Mouse (Mus musculus) skeletal muscle tissue, adult 2 months (tissue): ENCODE results near the gene Kpnb1.

Experiments used
- DNase-seq: peaks from one replicate; pipeline ENCODE4 v3.0.0-alpha.2; 2012; ENCODE audit warnings: low read depth, low spot score

Kpnb1 gene

DNA sequence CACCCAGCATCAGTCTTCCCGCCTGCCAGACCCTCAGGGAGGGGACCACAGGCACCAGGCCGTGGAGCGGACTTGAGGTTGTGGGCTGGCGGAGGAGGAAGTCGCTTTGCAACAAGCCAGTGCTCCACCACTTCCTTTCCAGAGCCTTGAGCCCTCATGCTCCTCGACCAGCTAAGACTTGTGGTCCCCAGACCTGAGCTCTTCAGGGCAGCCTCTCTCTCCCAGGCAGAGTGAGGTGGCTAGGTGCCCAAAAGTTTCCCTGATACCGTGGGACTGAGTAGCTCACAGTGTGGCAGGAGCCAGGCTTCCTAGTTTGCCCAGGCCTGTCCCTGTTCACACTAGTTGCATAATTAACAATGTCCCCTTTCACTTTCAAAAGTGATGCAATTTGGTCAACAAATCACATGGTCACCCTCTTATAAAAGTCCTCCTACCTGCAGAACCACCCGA, 45.5 kb downstream of the Kpnb1 start:
- peak; percentile 34 for DNase-seq

DNA sequence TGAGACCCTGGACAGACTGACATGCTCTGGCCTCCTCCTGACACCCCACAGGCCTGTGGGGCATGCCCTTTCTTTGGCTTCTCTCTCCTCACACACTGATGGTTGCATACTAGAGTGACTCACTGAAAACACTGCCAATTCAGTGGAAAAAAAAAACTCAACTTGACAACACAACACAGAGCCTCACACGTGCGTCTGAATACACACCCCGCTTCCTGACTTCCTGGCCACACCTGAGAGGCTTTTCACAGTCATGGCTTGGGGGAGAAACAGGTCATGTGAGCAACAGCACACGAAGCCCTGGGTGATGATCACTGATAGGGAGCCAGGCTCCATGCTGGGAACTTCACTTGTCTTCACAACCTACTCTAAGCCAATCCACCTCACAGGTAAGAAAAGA, 46.9 kb downstream of the Kpnb1 start:
- DNase-seq: no peak

DNA sequence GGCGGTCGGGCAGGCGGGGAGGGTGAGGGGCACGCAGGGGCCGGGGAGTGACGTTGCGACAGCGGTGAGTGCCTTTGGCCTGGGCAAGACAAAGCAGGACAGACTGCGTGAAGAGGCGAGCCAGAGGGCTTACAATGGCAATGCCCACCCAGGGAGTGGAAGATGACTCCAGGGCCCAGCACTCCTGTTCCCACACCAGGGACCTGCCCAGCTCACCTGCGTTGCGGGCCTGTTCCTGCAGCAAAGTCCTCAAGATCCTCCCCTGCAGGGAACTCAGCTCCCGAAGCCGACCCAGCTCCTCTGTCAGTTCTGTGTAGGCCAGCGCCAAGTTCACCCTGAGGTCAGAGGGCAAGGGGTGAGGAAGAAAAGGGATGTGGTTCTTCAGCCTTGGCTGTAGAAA, 48.4 kb downstream of the Kpnb1 start:
- no peak for DNase-seq

DNA sequence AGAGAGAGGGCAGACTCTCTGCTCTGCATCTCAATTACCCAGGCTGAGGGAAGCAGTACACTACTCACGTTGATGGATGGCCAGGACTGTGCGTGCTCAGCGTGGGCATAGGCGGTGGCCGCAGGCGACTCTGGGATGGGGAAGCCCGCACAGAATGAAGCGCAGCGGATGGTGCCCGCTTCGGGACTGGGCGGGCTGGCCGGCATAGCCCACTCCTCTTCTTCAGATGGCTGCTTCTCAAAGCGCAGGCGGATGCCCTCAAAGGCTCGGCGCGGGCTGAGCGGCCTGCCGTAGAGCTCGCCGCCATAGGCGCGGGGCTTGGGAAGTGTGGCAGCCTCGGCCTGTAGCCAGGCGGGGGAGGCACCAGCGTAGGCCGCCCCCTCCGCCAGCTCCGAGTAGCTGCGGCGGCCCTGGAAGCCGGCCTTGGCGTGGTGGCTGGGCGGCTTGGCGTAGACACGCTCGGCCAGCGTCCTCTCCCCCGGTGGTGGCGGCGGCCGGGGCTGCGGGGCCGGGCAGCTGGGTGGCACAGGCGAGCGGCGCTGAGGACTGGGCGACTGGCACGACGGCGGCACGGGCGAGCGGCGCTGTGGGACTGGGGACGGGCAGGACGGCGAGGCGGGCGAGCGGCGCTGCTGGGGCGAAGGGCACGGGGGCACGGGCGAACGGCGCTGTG, 49.0 kb downstream of the Kpnb1 start:
- no peak for DNase-seq

DNA sequence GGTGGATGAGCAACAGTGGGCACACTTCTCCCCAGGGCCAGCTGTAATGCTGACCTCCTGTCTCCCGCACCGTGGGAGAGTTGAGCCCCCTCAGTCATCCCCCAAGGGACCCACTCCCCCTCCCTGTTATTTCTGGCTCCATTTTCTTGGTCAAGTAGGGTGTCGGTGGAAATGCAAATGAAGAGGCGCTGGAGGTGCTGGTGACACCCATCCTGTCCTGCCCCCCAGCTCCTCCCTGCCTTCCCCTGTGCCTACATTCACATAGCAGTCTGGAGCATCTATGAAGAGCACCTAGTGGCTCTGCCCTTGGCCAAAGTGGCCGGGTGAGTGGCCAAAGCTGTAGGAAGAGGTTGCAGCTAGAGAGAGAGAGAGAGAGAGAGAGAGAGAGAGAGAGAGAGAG, 54.4 kb downstream of the Kpnb1 start:
- DNase-seq: no peak

DNA sequence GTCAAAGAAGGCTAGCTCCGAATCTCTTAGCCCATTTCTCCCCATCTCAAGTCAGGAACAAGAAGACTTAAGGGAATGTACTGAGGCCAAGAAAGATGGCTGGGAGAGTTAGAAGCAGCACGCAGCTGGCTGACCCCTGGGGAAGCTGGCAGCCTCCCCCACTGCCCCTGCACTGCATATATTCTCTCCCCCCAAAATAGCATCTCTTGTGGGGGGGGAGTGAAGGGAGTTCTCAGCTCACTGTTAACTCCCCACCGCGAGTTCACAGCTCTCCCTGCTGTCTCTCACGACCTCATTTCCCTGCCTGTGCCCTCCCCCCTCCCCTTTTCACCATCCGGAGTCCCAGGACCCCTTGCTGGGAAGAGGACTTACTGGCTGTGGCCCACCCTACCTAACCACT, 55.5 kb downstream of the Kpnb1 start:
- DNase-seq: no peak

DNA sequence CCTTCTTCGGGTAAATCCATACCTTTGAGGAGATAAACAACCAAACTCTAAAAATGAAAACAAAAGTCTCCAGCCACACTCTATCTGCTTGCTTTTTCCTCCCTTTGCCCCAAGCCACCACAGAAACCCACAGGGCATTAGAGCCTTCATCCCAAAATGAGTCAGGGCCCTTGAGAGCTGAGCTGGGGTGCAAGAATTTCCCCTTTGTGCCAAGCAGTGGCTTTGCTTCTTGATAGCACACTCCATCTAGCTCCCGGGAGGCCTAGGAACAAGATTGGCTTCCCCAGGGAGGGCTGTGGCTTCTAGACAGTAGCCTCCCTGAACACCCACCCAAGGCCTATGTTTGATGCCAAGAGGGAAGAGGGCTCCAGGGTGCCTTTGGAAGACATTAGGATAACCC, 56.0 kb downstream of the Kpnb1 start:
- DNase-seq: no peak

DNA sequence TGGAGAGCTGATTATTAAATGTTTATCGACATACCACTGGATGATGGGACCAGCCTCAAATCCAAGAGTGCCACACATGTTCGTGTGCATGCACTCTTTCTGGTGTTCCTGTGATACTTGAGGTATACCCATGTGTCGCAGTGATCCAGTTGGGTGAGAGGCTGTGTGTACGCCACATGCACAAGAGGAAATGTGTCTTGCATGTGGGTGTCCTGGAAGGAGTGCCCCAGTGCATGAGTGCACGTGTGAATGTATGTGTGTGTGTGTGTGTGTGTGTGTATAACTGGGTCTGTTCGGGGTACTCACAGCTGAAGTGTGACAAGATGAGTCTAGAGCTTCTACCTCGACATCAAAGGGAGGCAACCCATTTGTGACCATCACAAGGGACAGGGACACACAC, 57.4 kb downstream of the Kpnb1 start:
- DNase-seq: no peak

DNA sequence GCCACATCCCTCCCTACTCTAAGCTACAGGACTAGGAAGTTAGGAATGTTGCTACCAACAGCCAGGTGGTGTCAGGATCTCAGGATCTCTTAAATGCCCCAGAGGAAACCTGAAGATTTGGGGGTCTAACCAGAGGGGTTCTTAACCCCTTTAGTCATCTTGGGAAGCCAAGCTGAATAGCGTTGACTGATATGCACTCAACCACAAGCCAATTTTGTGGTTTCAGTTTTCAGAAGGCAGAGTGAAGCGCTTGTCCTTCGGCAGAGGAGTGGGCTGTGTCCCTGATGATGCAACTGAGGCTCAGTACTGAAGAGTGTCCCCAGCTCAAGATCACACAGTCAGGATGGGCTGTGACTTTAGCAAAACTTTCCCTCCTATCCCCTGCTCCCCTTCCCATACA, 58.7 kb downstream of the Kpnb1 start:
- DNase-seq: no peak

DNA sequence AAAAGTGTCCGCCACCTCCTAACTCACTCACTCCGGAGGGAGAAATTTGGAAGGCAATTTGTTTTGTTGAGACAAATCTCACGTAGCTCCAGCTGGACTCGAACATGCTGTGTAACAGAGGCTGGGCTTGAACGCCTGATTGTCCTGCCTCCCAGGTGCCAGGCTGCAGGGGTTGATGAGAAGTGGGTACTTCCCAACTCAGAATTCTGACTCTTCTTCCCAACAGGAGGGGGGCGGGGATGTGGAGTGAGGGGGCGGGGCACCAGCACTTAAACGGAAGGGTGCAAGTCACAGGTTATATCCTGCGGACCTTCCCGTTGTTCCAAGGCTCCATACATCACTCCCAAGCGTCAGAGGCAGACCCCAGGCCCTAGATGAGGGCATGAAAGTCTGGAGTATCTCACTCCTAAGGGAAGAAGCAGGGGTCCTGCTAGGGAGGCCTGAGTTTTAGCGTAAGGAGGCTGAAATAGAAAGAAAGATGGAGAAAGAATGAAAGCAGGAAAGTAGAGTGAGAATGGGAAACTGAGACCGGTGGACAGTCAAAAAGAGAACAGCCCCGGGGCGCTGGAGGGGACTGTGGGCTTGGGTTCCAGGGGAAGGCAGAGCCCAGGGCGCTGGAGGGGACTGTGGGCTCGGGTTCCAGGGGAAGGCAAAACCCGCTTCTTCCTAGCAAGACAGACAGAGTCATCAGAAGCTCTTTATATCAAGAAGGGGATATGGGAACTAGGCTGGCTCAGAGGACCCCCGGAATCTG, 60.0 kb downstream of the Kpnb1 start:
- no peak for DNase-seq

DNA sequence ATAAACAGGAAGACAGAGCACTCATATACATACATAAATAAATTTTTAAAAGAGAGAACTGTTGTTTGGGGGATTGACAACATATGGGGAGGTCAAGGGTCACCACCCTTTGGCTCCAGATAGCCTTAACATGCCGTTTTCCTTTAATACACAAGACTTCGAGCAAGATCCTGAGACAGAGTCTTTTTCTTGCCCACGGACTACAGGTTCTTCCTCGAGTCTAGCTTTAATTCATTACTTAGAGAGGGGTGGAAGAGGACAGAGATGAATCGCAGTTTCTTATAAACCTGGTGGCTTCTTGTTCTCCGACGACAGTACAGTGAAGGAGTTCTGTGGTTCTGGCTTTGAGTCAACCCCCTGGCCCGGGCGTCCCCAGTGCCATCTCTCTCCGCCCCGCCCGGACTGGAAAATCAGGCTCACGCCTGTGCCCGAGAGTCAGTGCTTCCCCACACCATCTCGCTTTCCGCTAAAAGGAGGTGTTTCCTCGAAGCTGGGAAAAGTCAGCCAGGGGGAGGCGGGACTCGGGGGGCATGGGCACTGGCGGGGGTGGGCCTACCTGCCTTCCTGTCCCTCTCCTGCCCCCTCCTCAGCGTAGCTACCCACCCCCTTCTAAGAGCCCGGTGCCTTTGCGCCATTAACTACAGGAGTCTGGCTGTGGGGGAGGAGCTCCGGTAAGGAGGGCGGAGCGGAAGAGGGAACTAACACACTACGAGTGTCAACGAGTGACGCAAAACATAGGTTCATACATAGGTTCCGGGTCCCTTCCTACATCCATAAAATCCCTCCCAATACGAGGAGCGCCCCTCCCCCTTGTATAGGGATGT, 60.8 kb downstream of the Kpnb1 start:
- DNase-seq: no peak

DNA sequence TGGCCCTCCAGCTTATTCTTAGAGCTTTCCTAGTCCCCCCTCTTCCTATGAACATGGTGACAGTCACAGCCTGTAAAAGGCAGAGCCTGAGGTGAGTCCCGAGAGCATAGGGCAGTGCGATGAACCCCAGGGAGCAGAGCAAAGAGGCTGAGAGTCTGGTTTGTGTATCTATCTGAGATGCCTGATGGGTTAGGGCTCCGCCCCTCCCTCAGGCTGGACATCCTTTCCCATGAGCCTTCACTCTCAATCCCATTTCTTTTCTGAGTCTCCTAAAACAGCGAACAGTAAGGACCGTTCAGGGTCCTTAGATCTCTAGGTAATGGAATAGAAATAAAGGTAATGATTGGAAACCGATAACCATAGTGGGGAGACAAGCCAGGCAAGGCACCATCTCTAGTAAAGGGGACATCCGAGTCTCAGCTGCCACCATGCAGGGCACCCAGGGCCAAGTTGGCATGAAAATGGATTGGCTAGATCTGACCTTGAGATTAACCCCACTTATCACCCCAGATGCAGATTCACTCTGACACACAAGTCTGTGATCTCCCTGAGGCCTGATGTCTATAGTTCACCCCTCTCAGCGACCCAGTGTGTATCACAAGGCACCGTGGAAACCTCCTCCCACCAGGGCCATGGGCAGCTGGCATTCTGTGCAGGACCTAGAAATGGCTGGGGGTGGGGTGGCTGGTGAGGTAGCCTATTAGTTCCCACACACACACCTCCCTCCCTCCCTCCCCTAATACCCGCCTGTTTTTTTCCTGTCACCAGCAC, 63.2 kb downstream of the Kpnb1 start:
- DNase-seq: no peak

DNA sequence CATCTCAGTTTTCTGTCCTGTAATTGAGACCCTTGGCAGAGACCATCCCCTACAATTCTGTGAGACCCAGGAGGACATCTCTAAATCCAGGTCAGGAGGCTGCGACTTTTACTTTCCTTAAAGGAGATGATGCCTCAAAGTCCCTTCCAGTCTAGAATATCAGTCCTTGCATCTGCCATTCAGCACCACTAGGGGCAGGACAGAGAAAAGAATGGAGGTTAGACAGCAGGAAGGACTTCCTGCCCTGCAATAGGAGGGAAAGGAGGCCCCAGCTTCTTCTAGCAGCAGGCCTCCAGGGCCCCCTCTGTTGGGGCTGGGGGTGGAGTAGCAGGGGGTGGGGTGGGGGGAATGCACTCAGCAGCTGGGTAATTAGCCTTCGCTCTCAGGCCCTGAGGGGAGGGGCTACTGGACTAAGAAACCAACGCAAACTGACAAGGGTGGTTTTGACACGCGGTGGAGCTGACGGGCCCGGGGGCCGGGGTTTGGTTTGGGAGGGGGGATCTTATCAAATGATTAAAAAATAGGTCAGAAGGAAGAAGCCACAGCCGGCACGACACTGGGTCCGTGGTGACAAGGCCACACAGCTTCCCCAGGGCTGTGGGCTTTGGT, 64.3 kb downstream of the Kpnb1 start:
- DNase-seq: no peak

DNA sequence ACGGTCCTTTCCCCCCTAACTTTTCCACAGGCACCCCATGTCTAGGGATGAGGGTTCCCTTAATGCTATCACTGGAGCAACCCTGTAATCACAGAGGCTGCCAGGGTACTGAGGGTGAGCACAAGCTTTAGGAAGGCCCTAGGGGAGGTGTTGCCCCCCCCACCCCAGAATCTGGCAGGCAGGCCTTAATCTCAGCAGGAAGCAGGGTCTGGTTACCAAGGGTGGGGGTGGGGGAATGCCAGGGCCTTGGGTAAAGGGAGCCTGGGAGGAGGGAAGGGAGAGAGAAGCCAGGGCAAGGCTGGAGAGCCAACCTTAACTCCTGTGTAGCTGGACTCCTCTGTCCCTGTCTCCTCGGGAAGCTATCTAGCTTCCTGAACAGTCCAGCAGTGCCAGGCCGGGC, 67.0 kb downstream of the Kpnb1 start:
- DNase-seq: peak; percentile 56

DNA sequence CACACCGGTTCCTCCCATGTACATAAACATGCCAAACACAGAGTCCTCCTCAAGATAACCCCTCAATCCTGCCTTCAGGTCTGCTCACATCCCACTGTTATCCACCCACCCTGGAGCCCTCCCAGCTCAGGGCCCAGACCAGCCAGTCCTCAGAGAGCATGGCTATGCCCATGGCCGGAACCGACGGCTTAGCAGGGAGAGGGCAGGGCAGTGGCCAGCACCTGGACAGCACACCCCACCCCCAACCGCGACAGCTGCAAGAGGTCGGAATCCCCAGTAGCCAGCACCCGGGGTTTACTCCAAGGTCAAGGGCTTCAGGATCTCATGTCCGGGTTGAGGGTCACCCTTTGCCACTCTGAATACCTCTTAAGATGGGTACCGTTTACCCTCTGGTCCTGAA, 67.5 kb downstream of the Kpnb1 start:
- DNase-seq: peak; percentile 36

DNA sequence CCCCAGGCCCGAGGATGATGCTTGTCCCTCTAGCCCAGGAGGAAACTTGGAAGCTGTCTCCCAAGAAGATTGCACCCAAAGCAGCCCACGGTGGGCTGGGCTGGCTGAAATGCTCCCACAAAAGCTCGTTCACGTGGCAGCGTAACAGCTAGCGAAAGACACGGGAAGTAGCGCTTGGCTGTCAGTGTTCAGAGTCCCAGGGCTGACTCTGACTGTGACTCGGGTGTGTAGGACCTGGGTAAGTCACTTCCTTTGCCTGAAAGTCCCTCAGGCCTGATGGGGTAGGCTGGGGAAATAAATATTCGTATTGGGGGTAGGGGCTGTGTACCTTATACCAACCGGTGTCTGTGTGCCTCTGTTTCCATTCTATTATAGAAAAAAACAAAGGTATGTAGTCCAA, 71.9 kb downstream of the Kpnb1 start:
- DNase-seq: no peak

DNA sequence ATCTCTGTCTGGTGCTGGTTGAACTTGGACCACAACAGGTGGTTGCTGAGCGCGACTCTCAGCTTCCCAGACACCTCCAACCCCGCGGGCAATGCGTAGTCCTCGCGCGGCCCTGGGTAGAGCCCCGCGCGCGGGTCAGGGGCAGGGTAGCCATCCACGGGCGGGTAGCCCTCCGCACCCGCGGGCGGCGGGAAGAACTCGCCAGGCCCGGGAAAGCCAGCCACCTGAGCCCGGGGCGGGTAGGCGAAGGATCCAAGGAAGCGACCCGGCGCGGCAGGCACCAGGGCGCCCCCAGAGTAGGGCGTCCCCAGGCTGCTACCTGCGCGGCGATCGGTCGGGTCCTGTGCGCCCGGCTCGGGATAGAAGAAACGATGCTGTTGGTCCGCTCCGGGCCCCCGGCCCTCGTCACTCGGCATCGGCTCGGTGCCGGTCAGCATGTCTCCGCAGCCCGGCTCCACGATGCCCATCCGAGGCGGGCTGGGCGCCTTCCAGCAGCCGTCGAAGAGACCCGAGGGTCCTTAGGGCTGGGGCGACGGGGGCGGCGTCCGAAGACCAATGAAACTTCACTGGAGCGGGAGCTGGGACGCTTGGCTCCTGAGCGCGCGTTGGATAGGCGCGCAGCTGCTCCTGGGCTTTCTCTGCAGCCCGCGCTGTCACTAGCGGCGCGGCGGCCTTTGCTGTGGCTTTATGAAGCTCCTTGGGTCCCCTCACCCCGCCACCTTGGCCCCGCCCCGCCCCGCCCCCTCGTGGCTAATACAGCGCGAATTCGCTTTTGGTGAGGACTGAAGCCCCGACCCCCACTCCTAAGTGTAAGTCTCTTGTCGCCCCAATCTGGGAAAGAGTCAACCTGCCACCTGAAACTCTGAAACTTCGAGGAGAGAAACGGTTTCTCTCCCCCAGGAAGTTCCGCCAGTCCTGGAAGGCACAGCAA, 72.7 kb downstream of the Kpnb1 start, which contains the start of gene Tbx21:
Gene Tbx21 (minus strand): TSS at position 661 of the 931 bp plus-strand sequence.
- no peak for DNase-seq

DNA sequence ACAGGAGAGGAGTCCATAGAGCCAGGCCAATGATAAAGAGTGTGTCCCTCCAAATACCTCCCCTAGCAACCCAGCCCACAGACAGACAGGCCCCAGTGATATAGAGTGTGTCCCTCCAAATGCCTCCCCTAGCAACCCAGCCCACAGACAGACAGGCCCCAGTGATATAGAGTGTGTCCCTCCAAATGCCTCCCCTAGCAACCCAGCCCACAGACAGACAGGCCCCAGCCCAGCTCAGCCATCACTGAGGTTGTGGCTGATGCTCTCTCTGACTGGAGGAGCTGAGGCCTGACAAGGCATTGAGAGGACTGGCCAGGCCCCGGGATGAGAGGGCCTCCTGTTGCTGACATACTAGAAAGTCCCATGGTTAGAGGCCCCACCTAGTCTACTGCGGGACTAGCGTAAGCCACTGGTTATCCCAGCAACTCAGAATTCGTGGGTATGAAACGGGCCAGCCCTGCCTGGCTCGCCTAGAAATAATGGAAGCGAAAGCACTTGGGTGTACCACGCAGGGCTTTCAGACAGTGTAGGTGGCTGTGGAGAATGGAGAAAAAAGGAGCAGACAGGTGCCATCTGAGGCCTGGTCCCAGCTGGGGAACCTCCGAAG, 75.1 kb downstream of the Kpnb1 start:
- no peak for DNase-seq
